In the genomic region with DNA sequence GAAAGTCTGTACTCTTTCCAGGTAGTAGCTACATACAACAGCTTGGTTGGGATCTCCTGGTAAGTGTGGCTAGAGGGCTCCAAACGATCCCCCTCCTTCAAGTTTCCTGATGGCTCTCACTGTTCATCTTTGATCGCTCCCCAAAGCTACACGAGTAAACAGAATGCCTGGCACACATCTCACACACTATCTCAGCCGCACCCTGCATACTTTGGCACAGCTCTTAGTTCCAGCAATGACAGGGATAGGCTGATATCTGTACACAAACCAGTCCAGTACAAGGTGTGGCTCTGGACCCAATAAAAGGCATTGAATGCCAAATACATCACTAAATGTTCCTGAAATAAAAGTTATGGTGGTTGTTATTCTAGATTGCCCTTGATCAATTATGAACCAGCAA, we compare ENCODE assay signal across 13 mouse cellular contexts. TPM values are rescaled to one million over a fixed set of nuclear protein-coding genes. Genes with fewer than 3 reads are reported as not detected.
A peak's percentile ranks its signal among the peaks of the same experiment; 100 is the strongest.
DNase-seq lines count a peak whose midpoint lies in the region.
"Had no signal": no experiment of that assay in that cellular context is flagged by ENCODE, and none has a peak within 500 bp of the region (broad histone marks: within the 10 kb centered on the region; RNA-seq: fewer than 3 reads in every experiment).

No protein-coding gene starts in this region.

- DNase-seq in heart, adult 18-20 months = peak; percentile 28 to 38
- no peak for DNase-seq in heart, adult 9 months (ENCODE audit: low spot score in 2 of 2)
- DNase-seq in 3T3-L1 (ENCODE audit: low read depth, low spot score) = peak; percentile 46
- DNase-seq in heart, postnatal 4 days = peak; percentile 14
- DNase-seq in lung, postnatal 14 days = peak; percentile 30
- no peak for DNase-seq in spleen, postnatal 36 days (ENCODE audit: low spot score in 2 of 2)
- no peak for DNase-seq in right cerebral cortex, postnatal 36 days (ENCODE audit: low spot score in 2 of 2)
- no peak for DNase-seq in spleen, adult 12 weeks (ENCODE audit: low spot score)
- DNase-seq: adrenal gland, postnatal 14 days; cerebellum, adult 18-20 months; liver, postnatal 0 days; right cerebral cortex, adult 18-20 months had no signal

RNA-seq across cellular contexts. Expression of a gene that starts 55.3 kb away (rescaled TPM):
- total RNA-seq in heart, adult 18-20 months (2021) = 10 to 100 TPM; 19.1 to 21.2 TPM
- 10 to 100 TPM; 48.6 to 50.2 TPM for total RNA-seq in heart, postnatal 4 days (2021)
- total RNA-seq: megakaryocyte, adult 5-6 weeks had no signal

Comparison
In these comparisons a context has a peak if more than half of its experiments do, and no peak if none do; other contexts are left out.
1. DNase-seq: peak in heart, adult 18-20 months (2 of 2), 3T3-L1 (single experiment), heart, postnatal 4 days (single experiment) and lung, postnatal 14 days (single experiment); none in heart, adult 9 months (0 of 2), spleen, postnatal 36 days (0 of 2), right cerebral cortex, postnatal 36 days (0 of 2) and spleen, adult 12 weeks (single experiment).